In the genomic region with DNA sequence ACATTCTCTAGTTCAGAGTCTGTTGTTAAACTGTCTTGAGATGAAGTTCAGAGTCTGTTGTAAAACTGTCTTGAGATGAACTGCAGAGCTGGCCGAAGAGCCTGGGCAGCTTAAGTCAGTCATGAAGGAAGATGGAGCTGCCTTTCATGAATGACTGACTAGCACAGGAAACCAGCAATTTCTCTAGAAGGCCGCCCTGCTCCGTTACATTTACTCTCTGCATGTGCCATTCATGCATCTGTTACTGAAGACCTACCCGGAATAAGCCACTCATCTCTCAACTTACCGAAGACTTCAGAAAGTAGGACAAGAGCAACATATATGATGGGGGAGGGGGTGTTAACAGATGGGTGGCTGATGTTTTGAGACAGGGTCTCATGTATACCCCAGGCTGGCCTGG, we compare ENCODE assay signal across 23 mouse cellular contexts. TPM values are rescaled to one million over a fixed set of nuclear protein-coding genes. Genes with fewer than 3 reads are reported as not detected.
A peak's percentile ranks its signal among the peaks of the same experiment; 100 is the strongest.
DNase-seq lines count a peak whose midpoint lies in the region; ATAC-seq and TF ChIP-seq lines count a peak whose summit lies in the region.
"Had no signal": no experiment of that assay in that cellular context is flagged by ENCODE, and none has a peak within 500 bp of the region (broad histone marks: within the 10 kb centered on the region; RNA-seq: fewer than 3 reads in every experiment).

No protein-coding gene starts in this region.

- peaks cover 93% of the 10 kb centered on the region for H3K79me2 ChIP-seq in CH12.LX (replicated peaks; ENCODE audit: control insufficient read depth, extremely low read depth, insufficient read depth, poor library complexity, severe bottlenecking)
- peaks cover 95% of the 10 kb centered on the region for H3K79me2 ChIP-seq in myocyte (ENCODE audit: control insufficient read depth, insufficient read depth)

- H3K4me1 ChIP-seq in heart, postnatal 0 days (ENCODE audit: control insufficient read depth, insufficient read depth), result peaks cover 33% of the 10 kb centered on the region
- H3K4me1 ChIP-seq in kidney, embryonic 15.5 days, result peaks cover 24% of the 10 kb centered on the region
- peaks cover 20 to 83% of the 10 kb centered on the region in 2 experiments for H3K4me1 ChIP-seq in CH12.LX (ENCODE audit: control insufficient read depth in 1 of 2, insufficient read depth in 2 of 2)
- H3K4me1 ChIP-seq: forebrain, embryonic 10.5 days had no signal

- H3K9ac ChIP-seq in heart, postnatal 0 days (replicated peaks; ENCODE audit: low read depth, low read length), result no peak overlapping the region
- no peak overlapping the region for H3K9ac ChIP-seq in kidney, embryonic 15.5 days
- no peak overlapping the region; the same call in 1 of the 2 replicates for H3K9ac ChIP-seq in CH12.LX (ENCODE audit: insufficient read depth, low read depth)
- H3K9ac ChIP-seq: embryonic facial prominence, embryonic 15.5 days; hindbrain, embryonic 15.5 days had no signal

- no peak for TF ChIP-seq EP300 in heart, postnatal 0 days (IDR thresholded peaks at IDR 0.05; ENCODE audit: low read depth)
- peak; percentile 28; the same call in 1 of the 2 replicates for TF ChIP-seq EP300 in CH12.LX (IDR thresholded peaks at IDR 0.05; ENCODE audit: low read length)

- in situ Hi-C loops in CH12.LX (cut with MboI; ENCODE audit: low pct_ligation_motif_present, low pct_unique_long_range_greater_than_20kb, low sequenced_read_pairs), result no loop called here

- TF ChIP-seq POLR2A in CH12.LX (IDR thresholded peaks at IDR 0.05; ENCODE audit: low read depth, low read length) (no peak), myocyte (IDR thresholded peaks at IDR 0.05; ENCODE audit: insufficient read length, low read depth) (no peak)

- no peak for DNase-seq in heart, postnatal 0 days (ENCODE audit: low spot score)
- no peak for DNase-seq in heart, postnatal 14 days
- DNase-seq in kidney, adult 9 months, result no peak
- peak; percentile 58 for DNase-seq in CH12.LX (ENCODE audit: extremely low read depth)
- no peak for DNase-seq in gastrocnemius, postnatal 25 days
- DNase-seq: adrenal gland, postnatal 10 days; cerebellum, adult 11 months; cerebellum, adult 8-10 months; cerebellum, postnatal 14 days; embryo, embryonic 11 days; gastrocnemius, adult 2 months; gastrocnemius, postnatal 36 days; heart, adult 18-20 months; heart, postnatal 10 days had no signal

- H3K4me3 ChIP-seq in heart, postnatal 0 days (ENCODE audit: low read depth, low read length), result no peak overlapping the region
- no peak overlapping the region for H3K4me3 ChIP-seq in kidney, embryonic 15.5 days (replicated peaks)
- no peak overlapping the region for H3K4me3 ChIP-seq in CH12.LX (replicated peaks in 1 of 3; ENCODE audit: low read depth in 2 of 3, low read length in 2 of 3, poor library complexity in 1 of 3)
- no peak overlapping the region for H3K4me3 ChIP-seq in myocyte
- H3K4me3 ChIP-seq: embryonic facial prominence, embryonic 15.5 days; erythroblast, embryonic 14.5 days; forebrain, embryonic 10.5 days; gastrocnemius, adult 2 months; heart, embryonic 10.5 days; hindbrain, embryonic 15.5 days had no signal

- H3K27me3 ChIP-seq in heart, postnatal 0 days (ENCODE audit: control insufficient read depth, insufficient read depth, low read length), result no peaks in the 10 kb centered on the region
- H3K27me3 ChIP-seq in kidney, embryonic 15.5 days, result no peaks in the 10 kb centered on the region
- H3K27me3 ChIP-seq in CH12.LX (replicated peaks), result no peaks in the 10 kb centered on the region
- no peaks in the 10 kb centered on the region for H3K27me3 ChIP-seq in myocyte (ENCODE audit: control insufficient read depth, insufficient read depth, insufficient read length)
- H3K27me3 ChIP-seq: embryonic facial prominence, embryonic 15.5 days; hindbrain, embryonic 15.5 days had no signal

- dilution Hi-C loops in CH12.LX (cut with MboI; ENCODE audit: extremely low pct_ligation_motif_present, extremely low pct_unique_long_range_greater_than_20kb, low sequenced_read_pairs), result no loop called here

- TF ChIP-seq CTCF in heart, postnatal 0 days (IDR thresholded peaks at IDR 0.05; ENCODE audit: low read depth), result no peak
- TF ChIP-seq CTCF in CH12.LX (conservative IDR thresholded peaks at IDR 0.05 in 1 of 2, IDR thresholded peaks at IDR 0.05 in 1 of 2; ENCODE audit: low read depth in 2 of 2, low read length in 2 of 2), result no peak

- no peak overlapping the region for H3K4me2 ChIP-seq in heart, postnatal 0 days (ENCODE audit: low read depth, low read length)
- no peak overlapping the region for H3K4me2 ChIP-seq in kidney, embryonic 15.5 days
- H3K4me2 ChIP-seq in CH12.LX (ENCODE audit: insufficient read depth, low read depth, poor library complexity, severe bottlenecking), result peak overlapping the region; percentile 61; the same call in 1 of the 2 replicates
- H3K4me2 ChIP-seq in myocyte (ENCODE audit: low read depth), result no peak overlapping the region
- H3K4me2 ChIP-seq: embryonic facial prominence, embryonic 15.5 days; hindbrain, embryonic 15.5 days had no signal

- intact Hi-C loops in heart, postnatal 14 days (cut with DNase I), result no loop called here

- H3K27ac ChIP-seq in heart, postnatal 0 days (ENCODE audit: low read depth), result peak overlapping the region; percentile 1; the same call in 1 of the 2 replicates
- H3K27ac ChIP-seq in kidney, embryonic 15.5 days, result peak overlapping the region; percentile 58; the same call in 1 of the 2 replicates
- peak overlapping the region; percentile 56 for H3K27ac ChIP-seq in CH12.LX (ENCODE audit: insufficient read depth, low read depth)
- H3K27ac ChIP-seq: embryonic facial prominence, embryonic 15.5 days; forebrain, embryonic 10.5 days; gastrocnemius, adult 2 months; heart, embryonic 10.5 days; hindbrain, embryonic 15.5 days had no signal

- H3K36me3 ChIP-seq in heart, postnatal 0 days (replicated peaks; ENCODE audit: control insufficient read depth, insufficient read depth, low read length), result peaks cover 11% of the 10 kb centered on the region
- H3K36me3 ChIP-seq in kidney, embryonic 15.5 days, result peaks cover 23% of the 10 kb centered on the region
- peaks cover 38 to 70% of the 10 kb centered on the region in 2 experiments for H3K36me3 ChIP-seq in CH12.LX (replicated peaks in 1 of 2; ENCODE audit: control insufficient read depth in 1 of 2, insufficient read depth in 1 of 2, low read length in 1 of 2)
- H3K36me3 ChIP-seq in myocyte (ENCODE audit: control insufficient read depth, insufficient read depth), result peaks cover 12% of the 10 kb centered on the region
- H3K36me3 ChIP-seq: hindbrain, embryonic 15.5 days had no signal

- TF ChIP-seq RAD21 in CH12.LX (IDR thresholded peaks at IDR 0.05; ENCODE audit: low read depth, low read length), result no peak

- 69% methylated on average over 5 of the region's 5 CpGs for WGBS in heart, postnatal 0 days
- 43% methylated on average over 5 of the region's 5 CpGs for WGBS in kidney, embryonic 15.5 days

- no peaks in the 10 kb centered on the region for H3K9me3 ChIP-seq in heart, postnatal 0 days (replicated peaks; ENCODE audit: control insufficient read depth, low read length)
- no peaks in the 10 kb centered on the region for H3K9me3 ChIP-seq in kidney, embryonic 15.5 days (replicated peaks)
- H3K9me3 ChIP-seq in CH12.LX (replicated peaks; ENCODE audit: low read length), result no peaks in the 10 kb centered on the region
- H3K9me3 ChIP-seq: embryonic facial prominence, embryonic 15.5 days; forebrain, embryonic 10.5 days; heart, embryonic 10.5 days; hindbrain, embryonic 15.5 days had no signal

- H3ac ChIP-seq in myocyte (ENCODE audit: control insufficient read depth, insufficient read length), result no peak overlapping the region

- no peak for ATAC-seq in heart, postnatal 0 days (ENCODE audit: insufficient read depth, low read depth)
- ATAC-seq in kidney, embryonic 15.5 days (replicated peaks; ENCODE audit: low FRiP score), result no peak
- ATAC-seq: CD4-positive, CD25-positive, alpha-beta regulatory T cell, adult 4 months; forebrain, embryonic 14.5 days had no signal

TF ChIP-seq in CH12.LX, 34 proteins besides CTCF, POLR2A, EP300 and RAD21:
- TF ChIP-seq MAX (IDR thresholded peaks at IDR 0.05; ENCODE audit: low read length) (no peak), CHD2 (IDR thresholded peaks at IDR 0.05; ENCODE audit: low read length) (peak; percentile 21; the same call in 1 of the 2 replicates), ZC3H11A (IDR thresholded peaks at IDR 0.05; ENCODE audit: low read depth, low read length) (no peak), BHLHE40 (IDR thresholded peaks at IDR 0.05; ENCODE audit: low read depth, low read length) (peak; percentile 69), MYC (IDR thresholded peaks at IDR 0.05; ENCODE audit: low read depth, low read length) (peak; percentile 22; the same call in 1 of the 2 replicates), MEF2A (IDR thresholded peaks at IDR 0.05; ENCODE audit: borderline replicate concordance, low read depth, low read length) (no peak; the same call in 1 of the 2 replicates), ETS1 (conservative IDR thresholded peaks at IDR 0.05; ENCODE audit: low read depth, low read length) (peak; percentile 47)

TF ChIP-seq in myocyte, 11 proteins besides CTCF, POLR2A, EP300 and RAD21:
- TF ChIP-seq POLR2AphosphoS2 (IDR thresholded peaks at IDR 0.05; ENCODE audit: insufficient read length, low read depth), result peak; percentile 12
- TF ChIP-seq MAX (IDR thresholded peaks at IDR 0.05; ENCODE audit: low read depth), result no peak
TF ChIP-seq in myocyte: peak in this region for 1.

RNA-seq across cellular contexts. Expression of gene Clic4, which starts 40.1 kb away (rescaled TPM):
- 239 and 307 TPM in 2 replicates for total RNA-seq in heart, postnatal 0 days (2014; rRNA removed; ENCODE audit: low replicate concordance)
- 213 and 235 TPM in 2 replicates for polyA plus RNA-seq in heart, postnatal 0 days (2015; fragmentation: Nextera tagmentation; extraction: Ambion mirVana)
- 100 to 1,000 TPM; 251 to 264 TPM for total RNA-seq in heart, postnatal 14 days (2021)
- polyA plus RNA-seq in kidney, embryonic 15.5 days (2015; fragmentation: Nextera tagmentation; extraction: Ambion mirVana), result 200 TPM in 2 replicates
- total RNA-seq in CH12.LX (2012; rRNA removed) (124 and 154 TPM in 2 replicates), CH12.LX (2014; rRNA removed) (182 and 199 TPM in 2 replicates)
- polyA plus RNA-seq in CH12.LX (2012; ENCODE audit: insufficient read length, low read depth) (198 and 214 TPM in 2 replicates), myocyte (2012; fragmentation: generic; extraction: Trizol) (250 TPM)
- 10 to 100 TPM; 28.6 to 38.0 TPM for total RNA-seq in gastrocnemius, postnatal 25 days (2021)

Comparison
In these comparisons a context has a peak if more than half of its experiments do, and no peak if none do; other contexts are left out.
1. H3K27ac ChIP-seq: peak in every context shown above with its lines; median percentile 58 in kidney, embryonic 15.5 days; 56 in CH12.LX; 1 in heart, postnatal 0 days.